Comparison of ENCODE assay signal across 9 mouse cellular contexts in genomic region chr8:84873016-84873415, GRCm38 (mm10). TPM values are rescaled to one million over a fixed set of nuclear protein-coding genes. Genes with fewer than 3 reads are reported as not detected.
A peak's percentile ranks its signal among the peaks of the same experiment; 100 is the strongest.
DNase-seq lines count a peak whose midpoint lies in the region; ATAC-seq and TF ChIP-seq lines count a peak whose summit lies in the region.
"Had no signal": no experiment of that assay in that cellular context is flagged by ENCODE, and none has a peak within 500 bp of the region (broad histone marks: within the 10 kb centered on the region; RNA-seq: fewer than 3 reads in every experiment).

No protein-coding gene starts in this region.

- H3K27ac ChIP-seq in heart, embryonic 16.5 days (ENCODE audit: low read length): no peak overlapping the region
- H3K27ac ChIP-seq in bone marrow, adult 2 months (ENCODE audit: control insufficient read depth, insufficient read depth, low read depth, low read length, poor library complexity): no peak overlapping the region
- no peak overlapping the region for H3K27ac ChIP-seq in hindbrain, embryonic 16.5 days (ENCODE audit: low read depth, low read length)
- H3K27ac ChIP-seq in midbrain, embryonic 15.5 days: no peak overlapping the region

- TF ChIP-seq CTCF in bone marrow, adult 2 months (IDR thresholded peaks at IDR 0.05; ENCODE audit: control insufficient read depth, insufficient read depth, low read length): no peak

- H3K4me3 ChIP-seq in heart, embryonic 16.5 days (ENCODE audit: low read length): peak overlapping the region; percentile 58
- peak overlapping the region; percentile 85 for H3K4me3 ChIP-seq in bone marrow, adult 2 months (replicated peaks; ENCODE audit: control insufficient read depth, low read depth, low read length)
- peak overlapping the region; percentile 56 for H3K4me3 ChIP-seq in hindbrain, embryonic 16.5 days (ENCODE audit: low read length)
- H3K4me3 ChIP-seq in midbrain, embryonic 15.5 days: peak overlapping the region; percentile 43; the same call in 1 of the 2 replicates

- intact Hi-C loops in heart, postnatal 36 days (cut with DNase I): no loop called here

- H3K4me2 ChIP-seq in heart, embryonic 16.5 days (ENCODE audit: low read depth, low read length): peak overlapping the region; percentile 95
- H3K4me2 ChIP-seq in hindbrain, embryonic 16.5 days (ENCODE audit: low read length): peak overlapping the region; percentile 98
- H3K4me2 ChIP-seq in midbrain, embryonic 15.5 days: peak overlapping the region; percentile 87

- no peak overlapping the region for H3K9ac ChIP-seq in heart, embryonic 16.5 days (ENCODE audit: low read length)
- H3K9ac ChIP-seq in hindbrain, embryonic 16.5 days (ENCODE audit: low read depth, low read length): no peak overlapping the region
- no peak overlapping the region for H3K9ac ChIP-seq in midbrain, embryonic 15.5 days

- TF ChIP-seq POLR2A in bone marrow, adult 2 months (IDR thresholded peaks at IDR 0.05; ENCODE audit: borderline replicate concordance, control insufficient read depth, low read depth, low read length): no peak

- peaks cover 11% of the 10 kb centered on the region for H3K4me1 ChIP-seq in heart, embryonic 16.5 days (ENCODE audit: control insufficient read depth, insufficient read depth, low read length)
- H3K4me1 ChIP-seq in bone marrow, adult 2 months (ENCODE audit: control insufficient read depth, insufficient read depth, low read length): no peaks in the 10 kb centered on the region; the same call in 1 of the 2 replicates
- peaks cover 13% of the 10 kb centered on the region for H3K4me1 ChIP-seq in hindbrain, embryonic 16.5 days (ENCODE audit: control insufficient read depth, insufficient read depth, low read depth, low read length)
- H3K4me1 ChIP-seq in midbrain, embryonic 15.5 days: peaks cover 10% of the 10 kb centered on the region

- peaks cover 10% of the 10 kb centered on the region for H3K36me3 ChIP-seq in heart, embryonic 16.5 days (ENCODE audit: control insufficient read depth, insufficient read depth)
- H3K36me3 ChIP-seq in hindbrain, embryonic 16.5 days (ENCODE audit: control insufficient read depth, insufficient read depth, low read length): peaks cover 4% of the 10 kb centered on the region
- peaks cover 8% of the 10 kb centered on the region; the same call in 1 of the 2 replicates for H3K36me3 ChIP-seq in midbrain, embryonic 15.5 days (replicated peaks)

- no peaks in the 10 kb centered on the region for H3K9me3 ChIP-seq in heart, embryonic 16.5 days (replicated peaks; ENCODE audit: control insufficient read depth, low read length)
- H3K9me3 ChIP-seq in hindbrain, embryonic 16.5 days (ENCODE audit: control insufficient read depth, low read length): no peaks in the 10 kb centered on the region
- no peaks in the 10 kb centered on the region for H3K9me3 ChIP-seq in midbrain, embryonic 15.5 days

- 66% methylated on average over 4 of the region's 4 CpGs for WGBS in heart, embryonic 16.5 days
- WGBS in bone marrow, adult 2 months: 41% methylated on average over 4 of the region's 4 CpGs
- WGBS in hindbrain, embryonic 16.5 days: 72% methylated on average over 4 of the region's 4 CpGs
- WGBS in midbrain, embryonic 15.5 days: 85% methylated on average over 4 of the region's 4 CpGs

- H3K27me3 ChIP-seq in heart, embryonic 16.5 days (ENCODE audit: control insufficient read depth, insufficient read depth, low read length): no peaks in the 10 kb centered on the region
- peaks cover 3% of the 10 kb centered on the region; the same call in 1 of the 2 replicates for H3K27me3 ChIP-seq in hindbrain, embryonic 16.5 days (replicated peaks; ENCODE audit: control insufficient read depth, insufficient read depth, low read length)
- H3K27me3 ChIP-seq in midbrain, embryonic 15.5 days (replicated peaks): peaks cover 7% of the 10 kb centered on the region; the same call in 1 of the 2 replicates

- no peak for ATAC-seq in heart, embryonic 16.5 days (replicated peaks; ENCODE audit: extremely low read depth, insufficient read depth, low FRiP score)
- no peak for ATAC-seq in hindbrain, embryonic 16.5 days
- ATAC-seq in midbrain, embryonic 15.5 days (replicated peaks): no peak

- DNase-seq in heart, postnatal 36 days: no peak
- DNase-seq in urinary bladder, adult 18-20 months (ENCODE audit: low spot score in 2 of 2): no peak
- no peak for DNase-seq in cerebellum, postnatal 36 days
- DNase-seq in cerebellum, postnatal 25 days: no peak

RNA-seq across cellular contexts. Expression of gene Syce2, which starts 1.1 kb away (rescaled TPM):
- polyA plus RNA-seq in heart, embryonic 16.5 days (2015; fragmentation: Nextera tagmentation; extraction: Ambion mirVana): 26.2 and 35.4 TPM in 2 replicates
- total RNA-seq in heart, postnatal 36 days (2021): 1 to 10 TPM; 3.8 to 4.1 TPM
- polyA plus RNA-seq in bone marrow, adult 2 months (2011; ENCODE audit: insufficient read depth, insufficient read length, low replicate concordance, missing spikeins): 32.6 and 36.7 TPM in 2 replicates
- polyA plus RNA-seq in hindbrain, embryonic 16.5 days (2015; fragmentation: Nextera tagmentation; extraction: Ambion mirVana): 38.1 and 46.6 TPM in 2 replicates
- polyA plus RNA-seq in midbrain, embryonic 15.5 days (2015; fragmentation: Nextera tagmentation; extraction: Ambion mirVana): 18.4 and 22.0 TPM in 2 replicates

RNA-seq across cellular contexts. Expression of gene Farsa, which starts 16.2 kb away (rescaled TPM):
- polyA plus RNA-seq in heart, embryonic 16.5 days (2015; fragmentation: Nextera tagmentation; extraction: Ambion mirVana): 63.2 and 64.4 TPM in 2 replicates
- 10 to 100 TPM; 23.1 TPM for total RNA-seq in heart, postnatal 36 days (2021)
- 36.6 and 59.1 TPM in 2 replicates for polyA plus RNA-seq in bone marrow, adult 2 months (2011; ENCODE audit: insufficient read depth, insufficient read length, low replicate concordance, missing spikeins)
- polyA plus RNA-seq in hindbrain, embryonic 16.5 days (2015; fragmentation: Nextera tagmentation; extraction: Ambion mirVana): 112 and 114 TPM in 2 replicates
- polyA plus RNA-seq in midbrain, embryonic 15.5 days (2015; fragmentation: Nextera tagmentation; extraction: Ambion mirVana): 126 and 127 TPM in 2 replicates

RNA-seq across cellular contexts. Expression of gene Gcdh, which starts 20.7 kb away (rescaled TPM):
- polyA plus RNA-seq in heart, embryonic 16.5 days (2015; fragmentation: Nextera tagmentation; extraction: Ambion mirVana): 43.1 and 46.0 TPM in 2 replicates
- 10 to 100 TPM; 71.3 to 77.2 TPM for total RNA-seq in heart, postnatal 36 days (2021)
- 19.1 and 33.0 TPM in 2 replicates for polyA plus RNA-seq in bone marrow, adult 2 months (2011; ENCODE audit: insufficient read depth, insufficient read length, low replicate concordance, missing spikeins)
- 41.4 and 42.8 TPM in 2 replicates for polyA plus RNA-seq in hindbrain, embryonic 16.5 days (2015; fragmentation: Nextera tagmentation; extraction: Ambion mirVana)
- polyA plus RNA-seq in midbrain, embryonic 15.5 days (2015; fragmentation: Nextera tagmentation; extraction: Ambion mirVana): 36.1 and 37.1 TPM in 2 replicates

RNA-seq across cellular contexts. Expression of gene Calr, which starts 26.3 kb away (rescaled TPM):
- polyA plus RNA-seq in heart, embryonic 16.5 days (2015; fragmentation: Nextera tagmentation; extraction: Ambion mirVana): 630 and 641 TPM in 2 replicates
- 100 to 1,000 TPM; 337 to 380 TPM for total RNA-seq in heart, postnatal 36 days (2021)
- polyA plus RNA-seq in bone marrow, adult 2 months (2011; ENCODE audit: insufficient read depth, insufficient read length, low replicate concordance, missing spikeins): 342 and 475 TPM in 2 replicates
- polyA plus RNA-seq in hindbrain, embryonic 16.5 days (2015; fragmentation: Nextera tagmentation; extraction: Ambion mirVana): 743 and 792 TPM in 2 replicates
- polyA plus RNA-seq in midbrain, embryonic 15.5 days (2015; fragmentation: Nextera tagmentation; extraction: Ambion mirVana): 669 and 673 TPM in 2 replicates

RNA-seq across cellular contexts. Expression of gene Klf1, which starts 28.7 kb away (rescaled TPM):
- 1.3 and 1.4 TPM in 2 replicates for polyA plus RNA-seq in heart, embryonic 16.5 days (2015; fragmentation: Nextera tagmentation; extraction: Ambion mirVana)
- total RNA-seq in heart, postnatal 36 days (2021): not detected
- polyA plus RNA-seq in bone marrow, adult 2 months (2011; ENCODE audit: insufficient read depth, insufficient read length, low replicate concordance, missing spikeins): 142 and 168 TPM in 2 replicates
- 0.39 and 0.56 TPM in 2 replicates for polyA plus RNA-seq in hindbrain, embryonic 16.5 days (2015; fragmentation: Nextera tagmentation; extraction: Ambion mirVana)
- 0.65 and 0.79 TPM in 2 replicates for polyA plus RNA-seq in midbrain, embryonic 15.5 days (2015; fragmentation: Nextera tagmentation; extraction: Ambion mirVana)
- total RNA-seq: left cerebral cortex, postnatal 25 days had no signal
